Mouse (Mus musculus) bone marrow macrophage, adult 2 months (primary cell): ENCODE results near the gene Nanog.

ENCODE experiments used
- CTCF ChIP-seq: IDR thresholded peaks from 2 replicates; pipeline ENCODE4 v1.5.1; 2012; ENCODE audit warnings: low read depth, mild to moderate bottlenecking, low read length, moderate library complexity
- POLR2A ChIP-seq: IDR thresholded peaks from 2 replicates; pipeline ENCODE4 v1.6.1; 2012; ENCODE audit warnings: mild to moderate bottlenecking, low read depth, low read length, borderline replicate concordance

- no peak for TF ChIP-seq POLR2A
- no peak for TF ChIP-seq CTCF
Observed at GRCm38 (mm10) chr6:122672746-122673145, 34.5 kb upstream of the Nanog start.
